Mouse (Mus musculus) liver, adult 2 months (tissue): ENCODE measurements around the gene Zfp85. TPM values are rescaled to one million over a fixed set of nuclear protein-coding genes. Genes with fewer than 3 reads are reported as not detected.
"Not testable (repeated sequence)": the region's sequence is repeated elsewhere in the genome, so short reads cannot be mapped to it uniquely, and the experiment has no call there.

Source experiments
- DNase-seq: peaks from one replicate; pipeline ENCODE4 v3.0.0-alpha.2; 2011; ENCODE audit warnings: low read depth, low spot score; ENCODE audit errors: extremely low read depth
- H3K27ac ChIP-seq: fragments of 200-500 bp; replicated peaks from 2 replicates; pipeline ENCODE4 v1.5.1; 2012; ENCODE audit warnings: low read depth, mild to moderate bottlenecking, control low read depth, inconsistent platforms, low read length; ENCODE audit not compliant: insufficient read depth
- H3K27me3 ChIP-seq: fragments of 200-500 bp; 2 replicates; pipeline ENCODE4 v1.6.1; 2012; ENCODE audit warnings: mild to moderate bottlenecking, moderate library complexity, low read length, inconsistent platforms; ENCODE audit not compliant: control insufficient read depth, insufficient read depth
- H3K36me3 ChIP-seq: fragments of 200-500 bp; 2 replicates; pipeline ENCODE4 v1.6.1; 2012; ENCODE audit warnings: low read length, inconsistent platforms; ENCODE audit not compliant: control insufficient read depth, insufficient read depth
- H3K4me1 ChIP-seq: fragments of 200-500 bp; 2 replicates; pipeline ENCODE4 v1.6.1; 2011; ENCODE audit warnings: low read length; ENCODE audit not compliant: control insufficient read depth, insufficient read depth
- H3K4me3 ChIP-seq: fragments of 200-500 bp; 2 replicates; pipeline ENCODE4 v1.5.1; 2011; ENCODE audit warnings: low read depth, mild to moderate bottlenecking, control low read depth, low read length, moderate library complexity; ENCODE audit not compliant: insufficient read depth
- H3K79me2 ChIP-seq: fragments of 200-500 bp; 2 replicates; pipeline ENCODE4 v1.6.1; 2012; ENCODE audit warnings: inconsistent platforms, mild to moderate bottlenecking, low read length, moderate library complexity; ENCODE audit not compliant: control insufficient read depth, insufficient read depth
- H3K9ac ChIP-seq: fragments of 200-500 bp; 2 replicates; pipeline ENCODE4 v1.6.1; 2012; ENCODE audit warnings: low read depth, mild to moderate bottlenecking, control low read depth, inconsistent platforms, low read length
- CTCF ChIP-seq: fragments of 200-500 bp; IDR thresholded peaks from 2 replicates; pipeline ENCODE4 v1.5.1; 2011; ENCODE audit warnings: low read depth, low read length, control low read depth
- POLR2A ChIP-seq: fragments of 200-500 bp; IDR thresholded peaks from 2 replicates; pipeline ENCODE4 v1.6.1; 2011; ENCODE audit warnings: low read length, control low read depth; ENCODE audit not compliant: insufficient read depth; ENCODE audit errors: extremely low read depth
- WGBS: fragments of 180-500 bp; shearing (Covaris S2); methylation state at CpG from one replicate; pipeline ENCODE4 v1.1.7; 2018; 5-methylcytosine and 5-hydroxymethylcytosine counted together
- polyA plus RNA-seq: library from polyadenylated mRNA; depleted of rRNA; stranded (reverse); fragments of >200 nt; gene quantifications from 2 replicates; pipeline ENCODE4 v1.2.3, GENCODE M21; 2012; rRNA removed
- total RNA-seq: library from RNA; depleted of rRNA; stranded (reverse); fragments of >200 nt; gene quantifications from 2 replicates; pipeline ENCODE4 v1.2.3, GENCODE M21; 2014; rRNA removed

The Zfp85 gene
- total and polyA plus RNA-seq, 2 experiments: 0.64 to 5.4 TPM

DNA sequence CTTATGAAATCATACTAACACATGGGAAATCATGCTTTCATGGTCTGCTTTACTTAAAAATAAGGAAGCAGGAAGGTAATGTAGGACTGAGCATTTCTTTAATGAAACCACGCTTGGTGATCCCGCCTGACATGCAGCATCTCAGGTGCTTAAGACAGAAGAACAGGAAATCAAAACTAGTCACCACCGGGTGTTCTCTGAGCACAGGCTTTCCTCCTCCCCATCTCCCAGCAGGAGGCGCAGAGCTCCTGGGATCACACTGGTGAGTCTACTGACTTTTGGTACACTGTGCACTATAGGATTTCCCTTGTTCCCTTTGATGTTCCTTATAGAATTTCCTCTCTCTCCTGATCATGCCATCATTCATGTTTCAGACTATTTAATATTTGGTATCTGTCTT, 25.6 kb downstream of the Zfp85 start:
- H3K27me3 ChIP-seq, H3K79me2 ChIP-seq, H3K9ac ChIP-seq, H3K4me1 ChIP-seq, H3K27ac ChIP-seq, H3K36me3 ChIP-seq: not testable (repeated sequence)
- 25% methylated on average over 4 of the region's 4 CpGs for WGBS
- peak overlapping the region; percentile 77 for H3K4me3 ChIP-seq
- peak; percentile 54 for TF ChIP-seq CTCF
- DNase-seq: peak; percentile 37

- peak within 1 kb of the TSS; percentile 77 for H3K4me3 ChIP-seq
- 2% methylated on average over 15 of the region's 21 CpGs for WGBS
These were observed 26.2 kb downstream of the Zfp85 start, which contains the start of gene Zfp65 for GRCm38 (mm10) chr13:67728641-67729318. Zfp65 (minus strand) TSS chr13:67729173.

GRCm38 (mm10) chr13:67728106-67728505, 26.9 kb downstream of the Zfp85 start:
- Histone ChIP-seq H3K27ac (no peak overlapping the region), H3K36me3 (no peaks in the 10 kb centered on the region), H3K27me3 (no peaks in the 10 kb centered on the region), H3K4me1 (no peaks in the 10 kb centered on the region; the same call in 1 of the 2 replicates), H3K79me2 (peaks cover 5% of the 10 kb centered on the region; the same call in 1 of the 2 replicates), H3K9ac (no peak overlapping the region), H3K4me3 (no peak overlapping the region)
- WGBS: 70% methylated on average over 1 of the region's 1 CpGs
- TF ChIP-seq POLR2A (no peak), CTCF (no peak)
- DNase-seq: no peak

More at GRCm38 (mm10) chr13:67728641-67729318, 26.2 kb downstream of the Zfp85 start, which contains the start of gene Zfp65:
- Histone ChIP-seq H3K27me3 (no peaks in the 10 kb centered on the region), H3K36me3 (no peaks in the 10 kb centered on the region), H3K4me1 (no peaks in the 10 kb centered on the region), H3K9ac (peak within 1 kb of the TSS; percentile 66), H3K79me2 (peaks cover 3% of the 10 kb centered on the region; the same call in 1 of the 2 replicates), H3K27ac (no peak within 1 kb of the TSS)
- TF ChIP-seq CTCF: no peak
- no peak for TF ChIP-seq POLR2A
- peak; percentile 86 for DNase-seq

DNA sequence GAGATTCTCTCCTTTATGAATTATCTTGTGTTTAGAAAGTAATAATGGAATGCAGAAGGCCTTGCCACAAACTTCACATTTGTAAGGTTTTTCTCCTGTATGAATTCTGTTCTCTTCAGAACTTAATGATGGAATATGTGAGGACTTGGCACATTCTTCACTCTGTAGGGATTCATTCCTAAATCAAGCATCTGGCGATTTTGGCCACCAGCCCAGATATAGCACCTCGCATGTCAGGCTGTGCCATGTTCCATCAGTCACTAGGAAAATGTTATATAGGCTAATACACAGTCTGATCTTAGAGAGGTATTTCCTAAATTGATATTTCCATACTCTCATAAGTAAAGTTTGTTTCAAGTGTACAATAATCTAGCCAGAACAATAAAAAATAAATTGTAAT, 29.7 kb downstream of the Zfp85 start:
- not testable (repeated sequence) for H3K4me1 ChIP-seq, H3K4me3 ChIP-seq, H3K27ac ChIP-seq, DNase-seq, H3K27me3 ChIP-seq, H3K79me2 ChIP-seq, H3K36me3 ChIP-seq, H3K9ac ChIP-seq
- 87% methylated on average over 2 of the region's 2 CpGs for WGBS

DNA sequence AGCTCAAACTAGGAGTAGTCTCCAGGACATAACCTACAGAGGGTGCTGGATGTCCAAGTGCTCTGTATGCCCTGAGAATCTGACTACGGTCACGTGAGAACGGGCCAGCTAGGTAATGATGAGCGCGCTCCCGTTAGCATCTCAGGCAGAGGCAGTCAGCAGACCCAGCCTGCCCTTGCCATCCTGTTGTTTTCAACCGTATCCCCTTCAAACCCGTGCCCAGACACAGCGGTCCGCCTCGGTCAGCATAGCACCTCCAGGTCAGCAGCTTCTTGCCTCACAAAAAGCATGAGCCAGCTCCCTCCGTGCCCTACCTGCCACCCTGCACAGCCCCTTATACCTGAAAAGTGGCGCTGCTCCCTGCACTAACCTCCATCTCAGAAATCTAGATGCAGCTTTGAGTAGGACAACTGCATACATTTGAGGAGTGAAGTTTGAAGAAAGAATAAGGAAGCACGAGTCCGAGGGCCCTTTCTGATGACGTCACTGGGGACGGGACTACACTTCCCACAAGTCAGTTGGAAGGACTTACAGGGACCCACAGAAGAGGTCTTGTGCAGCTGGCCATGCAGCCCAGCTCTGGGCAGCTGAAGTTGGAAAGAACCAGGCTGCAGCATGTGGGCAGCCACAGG, 31.1 kb downstream of the Zfp85 start:
- Histone ChIP-seq H3K36me3 (no peaks in the 10 kb centered on the region), H3K27me3 (no peaks in the 10 kb centered on the region), H3K4me1 (no peaks in the 10 kb centered on the region; the same call in 1 of the 2 replicates), H3K4me3 (peak overlapping the region; percentile 79), H3K27ac (no peak overlapping the region), H3K79me2 (peaks cover 5% of the 10 kb centered on the region; the same call in 1 of the 2 replicates), H3K9ac (peak overlapping the region; percentile 52)
- TF ChIP-seq POLR2A: no peak
- no peak for TF ChIP-seq CTCF
- peak; percentile 89 for DNase-seq
- 1% methylated on average over 17 of the region's 17 CpGs for WGBS

Other genes with a start within 250 kb of the Zfp85 start
- gene Gm26965, start 229.1 kb downstream of the Zfp85 start, total RNA-seq: 0.07 TPM in 1 of 2 replicates, not detected in the other
- gene Gm26965, start 229.1 kb downstream of the Zfp85 start, polyA plus RNA-seq: not detected in 2 replicates
- 14.9 and 16.6 TPM in 2 replicates for gene Zfp87, start 229.1 kb downstream of the Zfp85 start, total RNA-seq
- gene Zfp87, start 229.1 kb downstream of the Zfp85 start, polyA plus RNA-seq: 7.1 and 12.3 TPM in 2 replicates
- gene Zfp748, start 201.4 kb downstream of the Zfp85 start, total RNA-seq: 6.8 and 8.9 TPM in 2 replicates
- 0.66 and 0.81 TPM in 2 replicates for gene Zfp748, start 201.4 kb downstream of the Zfp85 start, polyA plus RNA-seq
- 7.1 and 9.5 TPM in 2 replicates for gene Zfp729b, start 145.5 kb downstream of the Zfp85 start, total RNA-seq
- gene Zfp729b, start 145.5 kb downstream of the Zfp85 start, polyA plus RNA-seq: 0.27 and 0.32 TPM in 2 replicates
- not detected in 2 replicates for gene Gm49345, start 117.5 kb downstream of the Zfp85 start, total RNA-seq
- gene Gm49345, start 117.5 kb downstream of the Zfp85 start, polyA plus RNA-seq: not detected in 2 replicates
- 3.9 and 4.9 TPM in 2 replicates for gene Zfp729a, start 117.4 kb downstream of the Zfp85 start, total RNA-seq
- 0.30 and 0.70 TPM in 2 replicates for gene Zfp729a, start 117.4 kb downstream of the Zfp85 start, polyA plus RNA-seq
- gene Zfp738, start 68.2 kb downstream of the Zfp85 start, total RNA-seq: 5.5 and 6.4 TPM in 2 replicates
- 1.5 and 2.3 TPM in 2 replicates for gene Zfp738, start 68.2 kb downstream of the Zfp85 start, polyA plus RNA-seq
- gene Zfp65, start 26.1 kb downstream of the Zfp85 start, total RNA-seq: 7.2 and 8.5 TPM in 2 replicates
- gene Zfp65, start 26.1 kb downstream of the Zfp85 start, polyA plus RNA-seq: 0.46 and 0.65 TPM in 2 replicates
- 1.2 and 2.0 TPM in 2 replicates for gene Zfp493, start 24.5 kb upstream of the Zfp85 start, total RNA-seq
- 0.58 and 0.81 TPM in 2 replicates for gene Zfp493, start 24.5 kb upstream of the Zfp85 start, polyA plus RNA-seq
- gene Zfp273, start 58.5 kb upstream of the Zfp85 start, total RNA-seq: 3.3 and 3.4 TPM in 2 replicates
- 0.09 and 0.26 TPM in 2 replicates for gene Zfp273, start 58.5 kb upstream of the Zfp85 start, polyA plus RNA-seq
- gene Gm10037, start 75.9 kb upstream of the Zfp85 start, total RNA-seq: 0.37 and 1.9 TPM in 2 replicates
- gene Gm10037, start 75.9 kb upstream of the Zfp85 start, polyA plus RNA-seq: 0.21 and 0.92 TPM in 2 replicates
- not detected in 2 replicates for gene BC048507, start 108.1 kb upstream of the Zfp85 start, total RNA-seq
- gene BC048507, start 108.1 kb upstream of the Zfp85 start, polyA plus RNA-seq: not detected in 2 replicates